Mouse (Mus musculus): ENCODE results near the gene Phb2.

DNA sequence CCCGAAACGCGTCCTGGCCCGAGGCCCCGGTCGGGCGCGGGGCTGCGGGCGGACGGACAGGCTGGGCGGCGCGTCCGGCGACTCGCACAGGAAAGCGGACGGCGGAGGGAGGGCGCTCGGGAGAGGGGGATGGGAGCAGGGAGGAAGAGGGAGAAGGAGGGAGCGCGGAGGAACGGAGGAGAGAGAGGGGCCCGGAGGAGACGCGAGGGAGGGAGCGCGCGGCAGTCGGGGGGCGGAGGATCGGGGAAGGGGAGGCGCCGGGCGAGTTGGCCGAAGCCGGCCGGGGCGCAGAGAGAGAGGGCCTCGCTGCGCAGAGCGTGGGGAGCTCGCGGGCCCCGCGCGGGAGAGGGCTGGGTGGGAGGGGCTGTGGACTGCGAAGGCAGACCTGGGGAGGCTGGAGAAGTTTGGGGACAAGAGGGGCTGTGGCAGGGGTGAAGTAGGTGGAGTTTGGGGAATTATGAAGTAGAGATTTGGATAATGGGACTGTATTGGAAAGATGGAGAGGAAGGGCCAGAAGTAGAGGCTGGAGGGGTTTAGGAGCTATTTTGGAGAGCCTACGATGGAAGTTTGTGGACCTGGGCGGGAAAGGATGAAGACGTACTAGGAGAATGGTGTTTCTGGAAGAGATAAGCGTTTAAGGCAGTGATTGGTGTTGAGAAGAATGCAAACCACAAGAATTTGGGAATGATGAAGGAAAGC, 44.7 kb downstream of the Phb2 start:
- no peak for TF ChIP-seq CTCF (conservative IDR thresholded peaks at IDR 0.05; ENCODE audit: insufficient read depth, insufficient read length, low read depth, low read length)
- no peak for TF ChIP-seq POLR2A (IDR thresholded peaks at IDR 0.05; ENCODE audit: low read depth, low read length)

Measured in kidney, adult 2 months (tissue).